Mouse (Mus musculus) megakaryocyte-erythroid progenitor cell, adult 5-6 weeks (primary cell): ENCODE data around the gene Faim. TPM values are rescaled to one million over a fixed set of nuclear protein-coding genes. Genes with fewer than 3 reads are reported as not detected.
A peak's percentile ranks its signal among the peaks of the same experiment; 100 is the strongest.

Experiments
- ATAC-seq: replicated peaks from 2 replicates; pipeline ENCODE4 v1.8.0; 2016; ENCODE audit warnings: mild to moderate bottlenecking, inconsistent platforms; ENCODE audit not compliant: severe bottlenecking, poor library complexity, low FRiP score, low TSS enrichment
- total RNA-seq, 2 experiments: library from RNA; stranded (forward) in 1 of 2; stranded (reverse) in 1 of 2; fragments of 200-1000, 215-1000 nt in 1 of 2; fragments of >200 nt in 1 of 2; fragmentation: Nextera tagmentation in 1 of 2; gene quantifications; 2 replicates each; pipeline ENCODE4 v1.2.3; 2014 to 2017

Gene Faim
- total RNA-seq, 2 experiments from 2014 or later = 46.4 to 60.5 TPM

GRCm38 (mm10) chr9:98973101-98973521 is 13.1 kb upstream of the Faim start:
- no peak for ATAC-seq

- no peak for ATAC-seq
These were observed 12.6 kb upstream of the Faim start for GRCm38 (mm10) chr9:98973561-98973960.

- ATAC-seq = no peak
These were observed 11.3 kb upstream of the Faim start for GRCm38 (mm10) chr9:98974898-98975297.

- ATAC-seq = no peak
These were observed 10.1 kb upstream of the Faim start for GRCm38 (mm10) chr9:98976081-98976480.

- peak; percentile 53; the same call in 1 of the 2 replicates for ATAC-seq
These were observed 9.7 kb upstream of the Faim start for GRCm38 (mm10) chr9:98976520-98976919.

- peak; percentile 93 for ATAC-seq
These were observed 6.4 kb upstream of the Faim start for GRCm38 (mm10) chr9:98979431-98980416.

- peak; percentile 3; the same call in 1 of the 2 replicates for ATAC-seq
These were observed 413 bp downstream of the Faim start for GRCm38 (mm10) chr9:98986476-98987096.

GRCm38 (mm10) chr9:98987131-98987530 is 958 bp downstream of the Faim start:
- ATAC-seq = no peak

- no peak for ATAC-seq
These were observed 7.9 kb downstream of the Faim start for GRCm38 (mm10) chr9:98994103-98994502.

- peak; percentile 59 for ATAC-seq
These were observed 13.7 kb downstream of the Faim start for GRCm38 (mm10) chr9:98999881-99000339.

- no peak for ATAC-seq
These were observed 15.2 kb downstream of the Faim start for GRCm38 (mm10) chr9:99001326-99001725.

GRCm38 (mm10) chr9:99009069-99009897 is 23.1 kb downstream of the Faim start:
- ATAC-seq = no peak

GRCm38 (mm10) chr9:99009898-99010199 is 23.7 kb downstream of the Faim start:
- 0 out of 2 replicates have a peak, but pooled peaks have one; percentile 31 for ATAC-seq

GRCm38 (mm10) chr9:99016301-99016700 is 30.1 kb downstream of the Faim start:
- no peak for ATAC-seq

GRCm38 (mm10) chr9:99016759-99017158 is 30.6 kb downstream of the Faim start:
- no peak for ATAC-seq

- ATAC-seq = no peak
These were observed 31.5 kb downstream of the Faim start for GRCm38 (mm10) chr9:99017679-99018078.

- ATAC-seq = no peak
These were observed 35.0 kb downstream of the Faim start for GRCm38 (mm10) chr9:99021166-99021565.

- no peak for ATAC-seq
These were observed 35.6 kb downstream of the Faim start for GRCm38 (mm10) chr9:99021751-99022150.

- no peak for ATAC-seq
These were observed 45.9 kb downstream of the Faim start for GRCm38 (mm10) chr9:99032031-99032430.

GRCm38 (mm10) chr9:99034111-99034510 is 47.9 kb downstream of the Faim start:
- ATAC-seq = no peak
